Mouse (Mus musculus): ENCODE measurements at regions not wholly inside any gene's neighbourhood (a gene's known extent, or its start where the extent isn't known, plus 50 kb on each side); places are given as distances from the start of the nearest gene placed in this dataset.

GRCm38 (mm10) chr3:137795754-137796315, 68.5 kb upstream of the H2afz start:
- DNase-seq = no peak

GRCm38 (mm10) chr3:137798769-137799168, 65.5 kb upstream of the H2afz start:
- no peak for DNase-seq

GRCm38 (mm10) chr3:137801402-137802020, 62.8 kb upstream of the H2afz start:
- no peak for DNase-seq

GRCm38 (mm10) chr3:137807423-137807822, 56.9 kb upstream of the H2afz start:
- DNase-seq = no peak

GRCm38 (mm10) chr3:137807913-137808684, 56.2 kb upstream of the H2afz start:
- no peak for DNase-seq

- no peak for DNase-seq
Measured at GRCm38 (mm10) chr3:137810123-137810522, 54.2 kb upstream of the H2afz start.

Data from thymus, postnatal 25 days (tissue).